Mouse (Mus musculus) gonadal fat pad, adult 2 months (tissue): ENCODE measurements around the gene Nxt2. TPM values are rescaled to one million over a fixed set of nuclear protein-coding genes. Genes with fewer than 3 reads are reported as not detected.

Experiments used
- polyA plus RNA-seq: library from polyadenylated mRNA; depleted of rRNA; stranded (reverse); fragments of >200 nt; gene quantifications from 2 replicates; pipeline ENCODE4 v1.2.3, GENCODE M21; 2012; rRNA removed

Gene Nxt2
- polyA plus RNA-seq, 1 experiment, result 5.3 TPM

Other genes with a start within 250 kb of the Nxt2 start
- gene Gucy2f, start 29.8 kb upstream of the Nxt2 start, polyA plus RNA-seq, result 0.05 and 0.11 TPM in 2 replicates
- gene Kcne1l, start 79.5 kb downstream of the Nxt2 start, polyA plus RNA-seq, result 2.4 and 6.6 TPM in 2 replicates
- 12.3 and 16.9 TPM in 2 replicates for gene Acsl4, start 163.8 kb downstream of the Nxt2 start, polyA plus RNA-seq